9 mouse cellular contexts compared by ENCODE assay signal in the genomic region with DNA sequence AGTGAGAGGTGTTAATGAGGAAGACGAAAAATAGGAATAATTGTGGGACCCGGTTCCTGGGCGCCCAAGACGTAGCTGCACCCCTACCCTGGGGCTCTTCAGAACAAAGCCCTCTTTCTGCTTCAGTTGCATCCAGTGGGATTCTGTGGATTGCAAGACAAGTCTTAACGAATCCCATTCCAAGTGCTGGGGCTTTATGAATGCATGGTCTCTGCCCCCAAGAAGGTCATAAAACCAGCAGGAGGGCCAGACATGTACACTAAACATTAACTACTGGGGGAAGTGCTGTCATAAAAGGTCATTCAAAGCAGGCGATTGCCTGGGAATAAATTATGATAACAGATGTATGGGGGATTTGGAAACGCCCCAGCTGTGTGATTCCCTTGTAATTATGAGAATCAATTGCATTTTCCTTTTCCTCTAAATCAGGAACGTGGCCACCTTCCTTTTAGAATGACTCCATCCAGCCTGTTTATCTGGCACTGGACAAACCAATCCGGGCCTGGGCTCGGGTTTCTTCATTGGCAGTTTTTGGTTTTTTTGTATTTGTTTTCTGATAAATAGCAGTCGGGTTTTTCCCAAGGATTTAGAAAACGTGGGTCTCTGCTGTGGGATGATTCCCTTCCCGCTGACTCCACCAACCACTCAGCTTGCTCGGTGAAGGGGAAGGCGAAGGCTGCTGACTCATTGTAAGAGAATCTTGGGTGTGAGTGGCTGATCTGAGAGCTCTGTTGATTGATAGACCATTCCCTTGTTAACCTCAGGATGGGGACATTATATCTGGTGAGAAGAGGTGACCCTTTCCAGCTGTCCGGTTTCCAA. TPM values are rescaled to one million over a fixed set of nuclear protein-coding genes. Genes with fewer than 3 reads are reported as not detected.
A peak's percentile ranks its signal among the peaks of the same experiment; 100 is the strongest.
DNase-seq lines count a peak whose midpoint lies in the region; ATAC-seq and TF ChIP-seq lines count a peak whose summit lies in the region.
"Had no signal": no experiment of that assay in that cellular context is flagged by ENCODE, and none has a peak within 500 bp of the region (broad histone marks: within the 10 kb centered on the region; RNA-seq: fewer than 3 reads in every experiment).

No protein-coding gene starts in this region.

- H3K4me1 ChIP-seq in E14TG2a.4 (replicated peaks; ENCODE audit: low read depth, low read length) = peaks cover 71% of the 10 kb centered on the region
- peaks cover 23% of the 10 kb centered on the region for H3K4me1 ChIP-seq in forebrain, embryonic 12.5 days

- peak overlapping the region; percentile 97 for H3K27ac ChIP-seq in forebrain, embryonic 12.5 days

- TF ChIP-seq CTCF in E14TG2a.4 (conservative IDR thresholded peaks at IDR 0.05; ENCODE audit: low read length) = no peak

- peak; percentile 71 for ATAC-seq in forebrain, embryonic 12.5 days (ENCODE audit: low FRiP score)

- H3K4me2 ChIP-seq in forebrain, embryonic 12.5 days = peak overlapping the region; percentile 51

- H3K4me3 ChIP-seq in E14TG2a.4 (replicated peaks; ENCODE audit: low read length) = peak overlapping the region; percentile 51
- peak overlapping the region; percentile 15; the same call in 1 of the 2 replicates for H3K4me3 ChIP-seq in forebrain, embryonic 12.5 days (replicated peaks)

- H3K9me3 ChIP-seq in E14TG2a.4 (ENCODE audit: low read length) = no peaks in the 10 kb centered on the region
- H3K9me3 ChIP-seq in forebrain, embryonic 12.5 days = no peaks in the 10 kb centered on the region

- 0 out of 2 replicates have a peak overlapping the region, but pooled peaks have one; percentile 2 for H3K9ac ChIP-seq in forebrain, embryonic 12.5 days

- WGBS in forebrain, embryonic 12.5 days = 19% methylated on average over 16 of the region's 16 CpGs

- peak; percentile 73 to 80 for DNase-seq in adrenal gland, adult (ENCODE audit: inconsistent age in 2 of 2, low spot score in 1 of 2)
- DNase-seq in adrenal gland, postnatal 4 days (ENCODE audit: low spot score in 2 of 2) = no peak
- DNase-seq in kidney, postnatal 4 days = peak; percentile 21 to 43
- DNase-seq in retina, postnatal 1 day = peak; percentile 49
- DNase-seq in thymus, postnatal 25 days = no peak
- DNase-seq in frontal cortex, postnatal 14 days (ENCODE audit: low spot score in 2 of 2) = no peak

- no peaks in the 10 kb centered on the region for H3K27me3 ChIP-seq in E14TG2a.4 (ENCODE audit: insufficient read depth, low read length)
- no peaks in the 10 kb centered on the region for H3K27me3 ChIP-seq in forebrain, embryonic 12.5 days

- H3K36me3 ChIP-seq in E14TG2a.4 (ENCODE audit: insufficient read depth, low read length) = no peaks in the 10 kb centered on the region
- no peaks in the 10 kb centered on the region for H3K36me3 ChIP-seq in forebrain, embryonic 12.5 days (replicated peaks)

RNA-seq across cellular contexts. Expression of a gene that starts 12.5 kb away (rescaled TPM):
- 10 to 100 TPM; 10.1 to 12.2 TPM for total RNA-seq in adrenal gland, postnatal 4 days (2021)
- polyA plus RNA-seq in forebrain, embryonic 12.5 days (2016; fragmentation: Nextera tagmentation; extraction: Ambion mirVana) = 30.1 and 33.4 TPM in 2 replicates

RNA-seq across cellular contexts. Expression of a gene that starts 12.6 kb away (rescaled TPM):
- total RNA-seq in adrenal gland, postnatal 4 days (2021) = 1 to 10 TPM; 4.5 to 4.8 TPM
- 12.0 and 12.4 TPM in 2 replicates for polyA plus RNA-seq in forebrain, embryonic 12.5 days (2016; fragmentation: Nextera tagmentation; extraction: Ambion mirVana)

RNA-seq across cellular contexts. Expression of a gene that starts 26.3 kb away (rescaled TPM):
- total RNA-seq in adrenal gland, postnatal 4 days (2021) = 10 to 100 TPM; 46.6 to 57.7 TPM
- polyA plus RNA-seq in forebrain, embryonic 12.5 days (2016; fragmentation: Nextera tagmentation; extraction: Ambion mirVana) = 22.5 and 23.1 TPM in 2 replicates

RNA-seq across cellular contexts. Expression of a gene that starts 26.6 kb away (rescaled TPM):
- total RNA-seq in adrenal gland, postnatal 4 days (2021) = not detected
- not detected in 2 replicates for polyA plus RNA-seq in forebrain, embryonic 12.5 days (2016; fragmentation: Nextera tagmentation; extraction: Ambion mirVana)
- total RNA-seq: hematopoietic stem cell, adult 5-6 weeks had no signal

RNA-seq across cellular contexts. Expression of a gene that starts 26.6 kb away (rescaled TPM):
- total RNA-seq in adrenal gland, postnatal 4 days (2021) = 10 to 100 TPM; 11.9 to 16.8 TPM
- 48.4 and 49.3 TPM in 2 replicates for polyA plus RNA-seq in forebrain, embryonic 12.5 days (2016; fragmentation: Nextera tagmentation; extraction: Ambion mirVana)

Comparison
In these comparisons a context has a peak if more than half of its experiments do, and no peak if none do; other contexts are left out.
1. DNase-seq: peak in adrenal gland, adult (2 of 2), kidney, postnatal 4 days (2 of 2) and retina, postnatal 1 day (single experiment); none in adrenal gland, postnatal 4 days (0 of 2), thymus, postnatal 25 days (single experiment) and frontal cortex, postnatal 14 days (0 of 2).